8 mouse cellular contexts compared by ENCODE assay signal in genomic region chr1:192598380-192598779, GRCm38 (mm10).
A peak's percentile ranks its signal among the peaks of the same experiment; 100 is the strongest.
DNase-seq lines count a peak whose midpoint lies in the region; ATAC-seq lines count a peak whose summit lies in the region.

No protein-coding gene starts in this region.

- 44% methylated on average over 2 of the region's 2 CpGs for WGBS in heart, embryonic 12.5 days
- 43% methylated on average over 2 of the region's 2 CpGs for WGBS in embryonic facial prominence, embryonic 10.5 days
- 42% methylated on average over 2 of the region's 2 CpGs for WGBS in limb, embryonic 10.5 days

- no peak overlapping the region for H3K9ac ChIP-seq in heart, embryonic 12.5 days

- H3K4me1 ChIP-seq in heart, embryonic 12.5 days (replicated peaks), result 0 out of 2 replicates have a peak, but pooled peaks cover under 1% of the 10 kb centered on the region
- H3K4me1 ChIP-seq in embryonic facial prominence, embryonic 10.5 days, result peaks cover under 1% of the 10 kb centered on the region
- H3K4me1 ChIP-seq in limb, embryonic 10.5 days, result no peaks in the 10 kb centered on the region

- H3K27me3 ChIP-seq in heart, embryonic 12.5 days (replicated peaks), result no peaks in the 10 kb centered on the region
- no peaks in the 10 kb centered on the region for H3K27me3 ChIP-seq in embryonic facial prominence, embryonic 10.5 days (replicated peaks; ENCODE audit: low read depth, poor library complexity, severe bottlenecking)
- no peaks in the 10 kb centered on the region for H3K27me3 ChIP-seq in limb, embryonic 10.5 days (ENCODE audit: low read depth, poor library complexity, severe bottlenecking)
- no peaks in the 10 kb centered on the region for H3K27me3 ChIP-seq in splenic B cell, adult 2 months (ENCODE audit: control insufficient read depth, insufficient read depth, low read length, poor library complexity, severe bottlenecking)

- peak; percentile 90 for DNase-seq in heart, adult 11 months
- peak; percentile 83 for DNase-seq in embryonic facial prominence, embryonic 10.5 days (ENCODE audit: low spot score)
- DNase-seq in kidney, adult 8-10 months, result peak; percentile 63 to 84
- peak; percentile 81 for DNase-seq in limb, embryonic 10.5 days (ENCODE audit: low spot score)
- DNase-seq in natural killer cell, adult 2 months (ENCODE audit: low spot score in 2 of 2), result peak; percentile 27 to 49
- peak; percentile 41 for DNase-seq in splenic B cell, adult 2 months (ENCODE audit: low read depth, low spot score)

- no peaks in the 10 kb centered on the region for H3K36me3 ChIP-seq in heart, embryonic 12.5 days
- no peaks in the 10 kb centered on the region for H3K36me3 ChIP-seq in embryonic facial prominence, embryonic 10.5 days (replicated peaks)
- no peaks in the 10 kb centered on the region for H3K36me3 ChIP-seq in limb, embryonic 10.5 days
- no peaks in the 10 kb centered on the region for H3K36me3 ChIP-seq in splenic B cell, adult 2 months (ENCODE audit: control insufficient read depth, insufficient read depth, low read length, poor library complexity, severe bottlenecking)

- H3K4me3 ChIP-seq in heart, embryonic 12.5 days, result no peak overlapping the region
- no peak overlapping the region for H3K4me3 ChIP-seq in embryonic facial prominence, embryonic 10.5 days
- no peak overlapping the region for H3K4me3 ChIP-seq in limb, embryonic 10.5 days

- H3K9me3 ChIP-seq in heart, embryonic 12.5 days (replicated peaks), result no peaks in the 10 kb centered on the region
- no peaks in the 10 kb centered on the region for H3K9me3 ChIP-seq in embryonic facial prominence, embryonic 10.5 days
- no peaks in the 10 kb centered on the region for H3K9me3 ChIP-seq in limb, embryonic 10.5 days (replicated peaks)

- no peak overlapping the region for H3K4me2 ChIP-seq in heart, embryonic 12.5 days

- ATAC-seq in heart, embryonic 12.5 days (ENCODE audit: insufficient number of reproducible peaks, low FRiP score), result no peak
- ATAC-seq in granulocyte monocyte progenitor cell, adult 5-6 weeks (replicated peaks; ENCODE audit: poor library complexity, severe bottlenecking), result peak; percentile 76

- H3K27ac ChIP-seq in heart, embryonic 12.5 days (ENCODE audit: poor library complexity, severe bottlenecking), result no peak overlapping the region
- no peak overlapping the region for H3K27ac ChIP-seq in embryonic facial prominence, embryonic 10.5 days (replicated peaks)
- no peak overlapping the region for H3K27ac ChIP-seq in limb, embryonic 10.5 days

Comparison
In these comparisons a context has a peak if more than half of its experiments do, and no peak if none do; other contexts are left out.
1. DNase-seq: peak in every context shown above with its lines; median percentile 90 in heart, adult 11 months; 83 in embryonic facial prominence, embryonic 10.5 days; 81 in limb, embryonic 10.5 days; 74 in kidney, adult 8-10 months; 41 in splenic B cell, adult 2 months; 38 in natural killer cell, adult 2 months.